Mouse (Mus musculus) lung, postnatal 25 days (tissue): ENCODE data around the gene Itih4.

Experiments
- DNase-seq: peaks from one replicate; pipeline ENCODE4 v3.0.0; 2022; ENCODE audit warnings: low spot score

Gene Itih4

DNA sequence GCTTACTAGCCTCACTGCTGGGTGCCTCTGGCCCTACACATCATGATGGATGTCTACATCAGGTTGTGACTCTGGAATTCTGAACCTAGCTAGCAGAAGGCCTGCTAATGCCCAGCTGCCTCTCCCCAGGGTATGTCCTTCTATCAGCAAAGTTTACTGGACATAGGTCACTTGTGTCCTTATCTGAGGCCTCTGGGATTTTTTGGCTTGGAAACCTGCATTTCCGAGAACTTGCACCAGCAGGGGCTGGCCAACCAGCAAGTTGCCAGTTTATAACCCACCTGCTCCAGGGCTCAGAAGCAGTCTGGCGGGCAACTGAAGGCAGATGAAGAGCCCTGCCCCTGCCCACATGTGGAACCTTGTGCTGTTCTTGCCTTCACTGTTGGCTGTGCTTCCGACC, at the start of gene Itih4:
Itih4 (plus strand) TSS at position 273 of the 400 bp plus-strand sequence.
- no peak for DNase-seq

DNA sequence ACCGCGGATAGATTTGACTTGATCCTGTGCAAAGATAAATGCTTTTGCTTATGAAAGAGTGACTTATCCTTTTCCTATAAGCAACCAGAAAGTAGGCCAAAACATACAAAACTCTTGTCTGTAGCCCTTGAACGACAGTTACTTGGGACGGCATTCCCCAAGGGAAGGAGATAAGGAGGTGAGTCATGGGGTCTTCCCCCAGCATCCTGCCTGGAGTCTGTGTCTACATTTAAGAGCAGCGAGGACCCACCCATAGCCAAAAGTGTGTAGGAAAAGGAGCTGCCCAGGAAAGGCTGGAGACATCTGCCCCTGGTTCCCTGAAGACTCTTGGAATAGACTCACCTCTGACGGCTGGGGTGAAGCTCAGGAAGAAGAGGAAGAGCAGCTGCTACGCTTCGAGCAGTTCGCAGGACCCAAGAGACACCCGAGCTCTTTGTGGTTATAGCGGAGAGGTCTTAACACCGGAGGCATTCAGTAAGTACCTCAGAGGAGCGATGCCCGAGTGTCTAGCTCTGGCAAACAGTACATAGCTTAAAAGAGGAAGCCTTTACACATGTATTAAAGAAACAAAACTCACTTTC, 48.8 kb upstream of the Itih4 start:
- no peak for DNase-seq

DNA sequence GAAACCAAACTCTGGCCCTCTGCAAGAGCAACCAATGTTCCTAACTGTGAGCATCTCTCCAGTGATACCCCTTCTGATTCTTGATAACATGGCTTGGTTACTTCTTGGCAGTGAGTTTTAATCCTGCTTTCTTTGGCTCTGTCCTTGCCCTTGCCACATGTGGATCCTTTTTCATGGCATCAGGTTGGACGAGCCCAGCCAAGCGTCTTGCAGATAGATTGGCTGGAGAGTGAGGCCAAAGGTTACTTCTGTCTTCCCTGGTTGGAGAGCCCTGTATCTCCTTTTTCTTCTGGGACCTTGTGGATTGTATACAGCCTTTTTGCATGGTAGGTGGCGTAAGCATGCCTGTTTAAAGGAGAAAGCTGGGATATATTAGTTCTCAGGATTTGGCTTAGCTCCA, 42.6 kb upstream of the Itih4 start:
- DNase-seq, result no peak

DNA sequence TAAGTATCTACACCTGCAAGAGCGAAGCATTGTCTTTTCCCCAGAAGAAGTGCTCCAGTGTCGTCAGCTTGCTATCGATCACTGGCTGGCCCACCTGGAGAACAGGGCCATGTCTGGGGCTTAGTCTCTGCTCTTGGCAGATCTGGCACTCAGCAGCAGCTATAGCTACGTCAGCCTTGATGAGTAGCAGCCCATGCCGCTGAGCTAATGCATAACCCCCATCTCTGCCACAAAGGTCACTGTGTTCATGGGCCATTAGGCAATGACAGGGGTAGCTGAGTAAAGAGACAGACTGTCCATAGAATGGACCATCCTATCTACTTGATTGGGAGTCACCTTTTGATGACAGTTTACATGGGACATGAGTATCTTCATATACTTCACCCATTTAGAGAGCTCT, 35.8 kb upstream of the Itih4 start:
- no peak for DNase-seq

DNA sequence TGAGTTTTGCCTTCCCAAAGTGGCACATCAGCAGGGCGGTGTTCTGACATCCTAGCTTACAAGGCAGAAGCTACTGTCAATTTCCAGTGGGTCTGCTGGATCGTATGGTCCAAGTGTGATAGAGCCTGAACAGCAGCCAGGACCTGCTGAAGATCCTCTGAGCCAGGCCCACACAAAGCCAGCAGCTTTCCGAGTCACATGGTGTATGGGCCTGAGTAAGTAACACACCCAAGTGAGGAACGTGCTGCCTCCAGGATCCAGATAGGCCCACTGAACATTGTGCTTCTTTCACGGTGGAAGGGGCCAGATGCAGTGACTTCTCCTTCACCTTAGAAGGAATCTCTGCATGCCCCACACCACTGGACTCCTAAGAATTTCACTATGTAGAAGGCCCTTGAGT, 34.0 kb upstream of the Itih4 start:
- DNase-seq, result no peak

DNA sequence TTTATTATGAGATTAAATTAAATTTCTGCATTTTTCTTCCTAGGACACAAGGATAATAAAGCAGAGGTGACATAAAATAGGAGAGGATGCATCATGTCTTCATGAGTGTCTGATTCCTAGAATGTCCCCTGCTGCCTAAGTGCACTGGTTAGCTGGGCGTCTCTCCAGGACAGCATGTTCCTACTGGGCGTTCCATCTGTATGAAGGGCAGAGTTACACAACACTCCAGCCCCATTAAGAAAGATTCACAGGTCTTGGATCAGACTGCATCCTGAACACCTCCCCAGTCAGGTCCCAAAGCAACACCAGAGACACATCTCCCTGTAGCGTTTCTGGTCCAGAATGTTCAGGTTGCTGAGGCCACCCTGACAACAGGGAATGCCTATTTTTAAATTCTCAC, 31.0 kb upstream of the Itih4 start:
- no peak for DNase-seq

DNA sequence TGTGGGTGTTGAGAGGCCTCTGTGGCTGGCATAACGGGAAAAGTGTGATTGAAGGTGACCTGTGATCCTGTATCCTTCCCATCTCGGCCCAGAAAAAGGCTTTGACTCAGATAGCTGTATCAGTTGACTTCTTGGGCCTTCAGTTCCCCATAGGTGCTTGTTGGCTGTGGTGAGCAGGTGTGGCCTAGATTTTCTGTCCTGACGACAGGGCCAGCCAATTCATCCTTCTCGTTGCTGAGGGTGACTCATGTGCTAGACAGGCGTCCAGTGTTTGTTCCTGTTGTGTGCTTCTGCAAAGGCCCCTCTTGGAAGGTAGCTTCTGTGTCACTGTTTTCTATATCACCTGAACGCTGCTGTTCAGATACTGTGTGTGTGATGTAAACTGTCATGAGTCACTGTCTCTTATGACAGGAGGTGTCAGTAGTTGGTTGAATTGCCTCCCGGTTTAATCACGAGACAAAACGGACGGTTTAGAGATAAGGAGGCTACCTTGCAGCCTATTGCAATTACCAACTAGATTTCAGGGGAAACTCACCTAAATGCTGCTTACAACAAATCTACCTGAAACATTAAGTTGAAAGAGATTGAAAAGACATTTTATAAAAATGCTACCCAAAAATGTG, 29.3 kb upstream of the Itih4 start:
- no peak for DNase-seq

DNA sequence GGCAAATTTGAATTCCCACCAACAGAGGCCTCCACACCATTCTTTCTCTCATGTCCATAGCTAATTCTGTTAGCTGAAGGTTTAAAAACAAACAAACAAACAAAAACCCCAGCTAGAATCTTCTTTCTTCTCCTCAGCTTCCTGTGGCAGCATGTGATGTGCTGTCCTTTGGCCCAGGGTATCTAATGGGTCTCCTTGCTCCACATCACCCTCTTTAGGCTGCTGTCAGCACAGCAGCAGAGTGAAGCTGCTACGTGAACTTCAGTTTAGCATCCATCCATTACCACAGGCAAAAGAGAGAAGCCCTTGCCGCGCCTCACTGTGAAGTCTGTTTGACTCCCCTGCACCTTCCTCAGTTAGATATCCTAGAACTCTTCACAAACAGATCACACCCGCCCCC, 28.3 kb upstream of the Itih4 start:
- DNase-seq, result no peak

DNA sequence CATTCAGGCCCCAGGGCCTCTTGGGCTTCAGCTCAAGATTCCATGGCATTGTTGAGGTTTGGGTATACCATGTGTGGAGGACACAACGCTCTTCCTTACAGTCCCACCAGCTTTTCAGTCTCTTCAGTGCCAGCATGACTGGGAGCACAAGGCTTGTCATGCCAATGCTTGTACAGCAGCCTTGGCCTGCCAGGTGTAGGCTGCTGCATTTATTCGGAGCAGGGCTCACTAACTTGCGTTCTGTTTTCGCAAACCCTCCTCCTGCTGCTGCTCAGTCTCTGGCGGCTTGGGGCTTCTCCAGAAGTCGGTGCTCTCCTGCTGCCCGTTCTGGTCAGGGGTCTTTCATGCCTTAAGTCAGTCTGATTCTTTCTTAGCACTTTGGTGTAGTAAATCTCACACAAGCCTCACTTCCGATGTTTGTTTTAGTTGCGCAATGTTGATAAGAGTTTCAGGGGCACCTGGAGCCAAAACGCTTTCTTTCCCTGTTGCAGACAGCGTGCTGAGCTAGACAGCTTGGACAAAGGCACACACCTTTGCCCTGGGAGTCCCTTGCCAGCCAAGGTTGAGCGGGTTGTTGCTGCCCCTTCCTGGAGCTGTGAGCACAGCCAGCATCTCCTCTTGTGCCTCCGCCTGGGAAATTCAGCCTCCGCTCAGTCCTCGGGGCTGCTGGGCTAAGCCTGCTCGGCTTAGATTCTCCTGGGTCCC, 24.7 kb upstream of the Itih4 start:
- DNase-seq, result peak; percentile 70

DNA sequence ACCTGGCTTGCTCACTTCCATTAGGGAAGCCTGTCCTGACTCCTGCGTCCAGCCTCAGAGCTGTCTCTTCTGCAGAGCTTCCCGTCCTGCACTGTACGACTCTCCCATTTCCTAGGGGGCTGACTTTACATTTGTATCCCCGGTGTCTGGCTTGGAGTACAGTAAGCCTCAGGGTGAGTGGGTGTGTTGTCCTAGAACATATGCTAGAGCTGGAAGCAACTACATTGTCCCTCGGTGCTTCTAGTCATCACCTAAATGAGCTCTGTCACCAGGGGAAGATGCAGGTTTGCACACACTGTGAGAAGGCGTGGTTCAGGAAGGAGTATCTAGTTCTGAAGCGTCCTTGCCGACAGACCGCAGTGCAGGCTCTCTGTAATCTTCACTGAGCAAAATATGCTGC, 23.9 kb upstream of the Itih4 start:
- DNase-seq, result no peak

DNA sequence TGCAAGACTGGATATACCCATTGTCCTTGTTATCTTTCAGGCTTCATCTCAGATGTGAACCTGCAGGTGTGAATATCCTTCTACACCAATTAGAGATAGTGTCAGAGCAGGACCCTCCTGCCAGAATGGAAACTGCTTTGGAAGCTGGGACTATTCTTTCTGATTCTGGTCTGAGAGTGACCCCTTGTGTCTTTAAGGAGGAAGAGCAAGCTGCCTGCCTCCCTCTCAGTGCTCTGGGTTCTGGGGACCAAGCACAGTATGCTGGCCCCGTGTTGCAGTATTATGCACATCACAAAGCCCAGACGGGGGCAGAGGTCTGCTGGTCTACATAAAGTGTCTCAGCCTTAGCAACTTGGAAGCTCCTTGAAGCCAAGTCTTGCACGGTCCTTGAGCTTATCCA, 21.0 kb upstream of the Itih4 start:
- no peak for DNase-seq

DNA sequence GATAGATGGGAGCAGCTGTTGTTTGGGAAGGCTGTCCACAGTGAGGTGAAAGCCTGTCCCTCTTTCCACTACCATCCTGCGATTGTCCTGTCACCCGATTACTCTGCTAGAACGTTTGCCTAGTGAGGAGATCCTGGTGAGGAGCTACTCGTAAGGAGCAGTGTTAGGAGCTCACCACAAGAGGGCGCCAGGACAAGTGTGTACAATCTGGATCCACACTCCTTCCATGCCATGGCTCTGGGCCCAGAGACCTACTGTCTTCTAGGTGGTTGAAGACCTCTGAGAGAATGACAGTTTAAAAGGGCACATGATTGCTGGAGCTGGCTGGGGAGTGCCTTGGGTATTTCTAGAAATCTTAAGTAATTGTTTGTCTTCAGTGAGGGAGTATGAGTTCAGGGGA, 19.2 kb upstream of the Itih4 start:
- peak; percentile 83 for DNase-seq

DNA sequence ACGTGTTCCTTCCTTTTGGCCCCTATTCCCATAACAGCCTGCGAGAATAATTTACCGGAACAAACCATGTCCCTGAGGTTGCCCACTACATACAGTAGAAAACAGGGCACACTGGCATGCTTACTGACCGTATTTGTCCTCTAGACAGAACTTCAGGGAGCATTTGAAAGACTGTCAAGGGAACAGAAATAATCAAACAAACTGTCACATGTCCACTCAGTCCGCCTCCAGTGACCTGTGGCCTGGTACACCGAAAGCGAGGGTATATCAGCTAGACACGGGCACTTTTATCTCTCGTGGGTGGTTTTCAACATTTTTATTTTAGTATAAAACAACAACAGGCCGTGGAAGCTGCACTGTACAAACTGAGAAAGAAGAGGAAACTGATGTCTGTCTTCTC, 17.4 kb upstream of the Itih4 start:
- no peak for DNase-seq

DNA sequence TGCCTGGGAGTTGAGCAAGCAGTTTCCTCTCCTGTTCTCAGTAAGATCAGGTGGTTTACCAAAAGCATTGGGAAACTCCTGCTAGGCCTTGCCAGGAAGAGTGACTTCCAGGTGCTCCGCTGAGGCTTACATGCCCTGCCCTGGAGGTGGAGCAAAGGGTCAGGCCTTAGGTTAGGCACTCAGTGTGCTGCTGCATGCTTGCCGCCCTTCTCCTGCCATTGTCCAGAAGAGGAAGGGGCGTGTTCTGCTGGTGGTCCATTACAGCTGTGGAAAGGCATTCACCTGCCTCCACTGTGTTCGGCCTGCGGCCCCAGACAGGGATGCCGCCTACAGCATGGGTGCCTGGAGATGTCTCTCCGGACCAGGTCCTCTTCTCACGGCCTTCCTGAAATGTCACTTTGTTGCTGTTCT, 16.9 kb upstream of the Itih4 start:
- peak; percentile 86 for DNase-seq

DNA sequence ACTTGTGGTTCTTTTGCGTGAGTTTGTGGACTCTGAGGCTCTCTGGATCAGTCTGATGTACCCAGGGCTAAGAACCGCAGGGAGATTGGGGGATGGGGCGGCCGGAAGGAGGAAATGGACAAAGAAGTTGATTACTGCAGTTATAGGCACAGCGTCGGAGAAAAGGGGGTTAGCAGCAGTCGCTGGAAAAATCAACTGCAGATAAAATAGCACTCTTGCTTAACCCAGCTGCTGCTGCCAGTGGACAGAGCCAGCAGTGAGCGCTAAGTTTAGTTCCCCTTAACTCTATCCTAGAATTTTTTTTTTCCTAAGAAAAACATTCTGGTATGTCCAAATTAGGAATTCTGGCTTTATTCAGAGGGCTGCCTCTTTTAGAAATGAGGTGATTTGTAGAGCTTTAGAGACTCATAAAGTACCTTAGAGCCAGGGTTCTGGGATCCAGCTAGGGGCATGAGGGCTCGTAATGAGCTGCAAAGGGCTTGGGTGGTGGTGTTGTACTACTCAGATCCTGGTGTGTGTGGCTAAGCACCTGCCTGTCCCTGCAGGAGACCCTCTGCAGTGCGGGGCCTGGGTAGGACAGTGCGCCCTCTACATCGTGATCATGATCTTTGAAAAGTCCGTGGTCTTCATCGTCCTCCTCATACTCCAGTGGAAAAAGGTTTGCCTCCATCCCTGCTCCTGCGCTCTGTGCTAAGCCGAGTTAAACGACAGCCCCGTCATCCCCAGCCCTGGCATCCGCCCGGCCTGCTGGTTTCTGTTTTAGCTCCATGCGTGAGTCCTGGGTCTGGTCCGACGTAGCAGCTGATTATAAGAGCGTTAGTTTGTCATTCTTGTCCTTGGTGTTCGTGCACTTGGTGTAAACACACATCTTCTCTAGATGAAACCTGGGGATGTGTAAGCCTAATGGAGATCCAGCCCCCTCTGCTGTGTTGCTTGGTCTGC, 15.8 kb upstream of the Itih4 start:
- no peak for DNase-seq

DNA sequence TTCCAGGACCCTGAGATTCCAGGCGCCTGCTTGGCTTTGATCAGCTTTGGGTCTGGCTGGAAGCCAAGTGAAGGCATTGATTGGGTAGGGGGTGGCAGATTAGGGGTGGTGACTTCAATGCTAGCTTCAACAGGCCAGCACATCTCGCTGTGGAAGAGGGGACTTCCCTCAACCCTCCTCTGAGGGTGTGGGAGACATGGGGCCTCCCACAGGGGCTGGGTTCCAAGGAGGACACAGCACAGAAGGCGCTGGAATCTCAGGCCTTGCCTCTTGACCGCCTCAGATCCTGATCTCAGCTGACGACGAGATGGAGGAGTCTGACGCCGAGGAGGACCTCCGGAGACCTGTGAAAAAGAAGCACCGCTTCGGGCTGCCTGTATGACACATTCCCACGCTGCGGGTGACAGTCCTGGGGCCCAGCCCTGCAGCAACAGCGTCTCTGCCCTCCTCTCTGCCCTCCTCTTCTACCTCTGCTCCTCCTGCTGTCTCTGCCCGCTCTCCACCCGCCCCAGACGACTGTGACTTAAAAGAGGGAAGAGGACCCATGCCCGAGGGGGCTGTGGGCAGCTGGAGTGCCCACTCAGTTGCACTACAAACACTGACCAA, 12.1 kb upstream of the Itih4 start:
- DNase-seq, result no peak

DNA sequence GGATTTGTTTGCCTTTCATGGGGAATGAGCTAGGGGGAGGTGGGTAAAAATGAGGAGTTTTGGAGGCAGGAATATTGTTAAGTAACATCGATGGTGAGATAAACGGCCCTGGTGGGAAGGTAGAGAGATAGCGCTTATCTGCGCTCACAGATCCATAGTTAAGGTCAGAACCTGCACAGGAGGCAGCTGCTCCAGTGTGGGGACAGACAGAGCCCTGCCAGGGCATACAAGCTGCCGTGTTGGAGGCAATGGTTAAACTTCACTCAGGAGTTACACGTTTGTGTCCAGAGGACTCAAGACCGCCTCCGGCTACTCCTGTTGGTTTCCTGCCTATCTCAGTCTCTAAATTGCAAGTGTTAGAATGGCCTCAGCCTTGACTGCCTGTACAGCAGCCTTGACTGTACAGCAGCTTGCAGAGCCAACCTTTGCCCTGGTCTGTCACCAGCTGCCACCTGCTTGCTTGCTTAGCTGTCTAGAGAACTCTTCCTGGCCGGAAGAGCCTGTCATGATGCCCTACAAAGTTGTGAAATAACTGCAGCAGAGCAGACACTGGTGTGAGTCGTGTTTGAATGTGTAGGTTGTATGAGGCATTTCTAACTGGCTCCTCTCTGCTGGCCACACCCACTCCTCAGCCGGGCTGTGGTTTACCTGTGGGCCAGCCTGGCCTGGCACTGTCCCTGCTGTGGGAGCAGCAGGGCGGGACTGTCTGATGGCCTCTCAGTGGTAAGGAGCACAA, 11.0 kb upstream of the Itih4 start:
- no peak for DNase-seq

DNA sequence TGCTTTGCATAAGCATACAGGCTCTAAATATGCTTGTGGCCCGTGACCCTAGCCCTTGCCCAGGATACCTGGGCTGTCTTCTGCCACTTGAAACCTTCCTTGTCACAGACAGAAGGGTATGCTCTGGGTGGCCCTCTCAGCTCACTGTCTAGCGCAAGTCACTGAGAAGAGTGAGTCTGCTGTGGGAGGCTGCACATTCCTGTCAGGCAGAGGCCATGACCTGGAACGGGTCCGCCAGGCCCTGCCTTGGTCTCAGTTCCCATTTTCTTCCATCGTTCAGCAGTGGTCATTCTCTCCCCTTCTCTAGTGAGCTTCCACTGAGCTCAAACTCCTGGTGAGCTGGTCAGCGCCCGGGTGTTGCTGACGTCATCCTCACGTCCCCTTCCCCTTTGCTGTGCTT, 10.3 kb upstream of the Itih4 start:
- DNase-seq, result no peak

DNA sequence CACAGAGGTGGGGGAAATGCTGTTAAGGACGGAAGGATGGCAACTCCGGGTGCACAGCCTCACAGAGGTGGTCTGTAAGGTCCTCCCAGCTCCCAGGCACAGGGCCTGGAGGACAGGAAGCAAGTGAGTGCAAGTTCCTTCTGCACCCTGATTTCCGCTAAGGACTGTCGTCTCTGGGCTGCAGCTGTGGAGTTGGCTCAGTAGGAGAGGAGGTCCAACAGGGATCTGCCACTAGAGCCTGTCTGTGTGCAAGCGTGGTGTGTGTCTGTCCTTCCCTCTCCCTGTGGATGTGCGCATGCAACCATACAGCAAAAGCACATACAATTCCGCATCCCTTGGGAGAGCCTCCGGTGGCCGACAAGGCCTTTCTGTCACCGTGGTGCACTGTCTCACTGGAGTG, 9.8 kb upstream of the Itih4 start:
- no peak for DNase-seq

DNA sequence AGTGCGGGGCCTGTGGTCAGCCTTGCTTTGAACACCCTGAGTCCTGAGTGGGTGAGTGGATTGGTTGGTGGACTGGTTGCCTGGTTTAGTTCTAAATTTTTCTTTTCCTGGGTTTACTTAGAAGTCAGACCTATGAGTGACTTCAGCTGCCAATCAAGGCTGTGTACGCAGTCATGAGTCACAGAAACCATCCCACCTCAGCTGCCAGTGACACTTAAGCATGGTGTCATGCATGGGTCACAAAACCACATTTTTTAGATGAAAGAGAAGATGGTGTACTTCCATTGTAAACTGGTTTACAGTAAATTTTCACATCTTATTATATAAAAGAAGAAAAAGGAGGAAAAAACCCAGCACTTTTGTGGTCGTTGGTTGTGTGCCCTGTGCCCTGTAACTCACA, 8.4 kb upstream of the Itih4 start:
- DNase-seq, result no peak

DNA sequence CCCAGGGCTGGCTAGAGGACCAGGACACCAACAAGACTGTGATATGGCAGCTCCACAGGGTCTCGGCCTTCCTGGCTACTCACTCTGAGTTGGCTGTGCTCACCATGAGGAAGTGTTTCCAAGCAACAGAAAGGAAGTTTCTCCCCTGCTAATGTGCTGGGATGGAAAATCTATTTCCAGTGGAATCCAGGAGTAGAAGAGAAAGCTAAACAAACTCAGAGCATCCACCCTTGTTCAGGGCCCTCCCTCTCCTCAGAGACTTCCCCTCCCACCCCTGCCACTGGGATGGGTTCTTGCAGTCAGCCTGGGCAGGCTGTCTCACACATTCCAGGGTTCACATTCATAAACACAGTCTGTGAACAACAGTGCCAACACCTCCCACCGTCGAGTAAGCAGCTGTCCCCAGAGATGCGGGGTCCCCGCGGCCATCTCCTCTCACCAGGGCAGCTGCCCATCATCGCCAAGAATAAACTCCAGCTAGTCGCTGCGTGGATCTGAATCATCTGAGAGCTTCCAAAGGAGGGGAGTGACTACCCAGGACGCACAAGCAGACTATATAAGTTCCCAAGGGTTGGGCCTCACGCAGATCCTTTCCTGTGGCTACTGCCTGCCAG, 7.2 kb upstream of the Itih4 start, which contains the start of gene Mustn1:
Mustn1 (plus strand) TSS at position 243 of the 614 bp plus-strand sequence.
- DNase-seq, result peak; percentile 79
